Mouse (Mus musculus): Measurements from ENCODE around the gene Gm3488. TPM values are rescaled to one million over a fixed set of nuclear protein-coding genes. Genes with fewer than 3 reads are reported as not detected.
"Not testable (repeated sequence)": the region's sequence is repeated elsewhere in the genome, so short reads cannot be mapped to it uniquely, and the experiment has no call there.

Gm3488 gene
- total RNA-seq (2021): 1.1 TPM in 1 of 2 replicates, not detected in the other
- long read RNA-seq, experiment 1: 0 reads
- long read RNA-seq, experiment 2: 0 reads

DNA sequence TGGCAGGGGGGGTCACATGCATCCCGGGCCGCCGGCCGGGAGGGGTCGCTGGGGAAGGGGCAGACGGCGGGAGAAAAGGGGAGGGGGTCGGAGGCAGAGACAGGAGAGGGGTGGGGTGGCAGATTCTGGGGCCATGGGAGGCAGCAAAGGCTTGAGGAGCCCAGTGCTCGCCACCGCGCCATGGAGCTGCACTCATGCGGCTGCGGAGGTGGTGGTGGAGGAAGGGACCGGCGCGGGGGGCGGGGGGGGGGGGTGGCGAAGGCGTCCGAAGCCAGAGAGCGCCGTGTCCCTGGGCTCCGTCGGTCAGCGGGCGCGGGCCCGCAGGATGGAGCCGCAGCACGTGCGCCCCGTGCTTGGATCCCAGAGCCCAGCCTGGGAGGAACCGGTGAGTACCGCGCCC is at the start of gene Gm3488:
TSS of gene Gm3488 (plus strand) at position 301 of the 400 bp plus-strand sequence.
- not testable (repeated sequence) for DNase-seq

DNA sequence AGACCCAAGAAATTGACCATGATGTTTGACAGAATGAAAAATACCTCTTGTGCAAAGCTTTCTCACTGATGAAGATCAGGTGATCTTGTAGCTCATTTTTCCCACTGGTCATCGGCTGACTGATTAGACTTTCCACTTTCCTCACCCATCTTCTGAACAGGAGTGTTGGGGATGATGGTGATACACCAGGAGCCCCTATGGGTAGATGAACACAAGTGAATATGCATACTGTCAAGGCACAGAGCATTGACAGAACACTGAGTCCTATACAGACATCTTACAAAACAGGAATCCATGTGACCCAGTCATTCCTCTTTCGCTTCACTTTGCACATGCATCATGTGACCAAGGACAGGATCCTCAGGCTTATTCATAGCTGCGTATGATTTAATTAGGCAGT is 46.1 kb upstream of the Gm3488 start, which contains the start of gene Gm3194:
TSS of gene Gm3194 (minus strand) at position 101 of the 400 bp plus-strand sequence.
- DNase-seq: not testable (repeated sequence)

DNA sequence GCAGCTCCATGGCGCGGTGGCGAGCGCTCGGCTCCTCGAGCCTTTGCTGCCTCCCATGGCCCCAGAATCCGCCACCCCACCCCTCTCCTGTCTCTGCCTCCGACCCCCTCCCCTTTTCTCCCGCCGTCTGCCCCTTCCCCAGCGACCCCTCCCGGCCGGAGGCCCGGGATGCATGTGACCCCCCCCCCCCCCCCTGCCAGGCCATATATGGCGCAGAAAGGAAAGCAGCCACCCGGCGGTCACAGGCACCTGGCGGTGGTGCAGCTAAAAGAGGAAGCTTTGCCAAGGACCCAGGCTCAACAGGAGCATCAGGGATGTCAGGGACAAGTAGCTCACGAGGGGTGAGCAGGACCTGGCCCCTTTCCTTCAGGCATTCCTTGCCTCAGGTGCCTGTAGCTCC is 41.0 kb upstream of the Gm3488 start:
- DNase-seq: not testable (repeated sequence)

DNA sequence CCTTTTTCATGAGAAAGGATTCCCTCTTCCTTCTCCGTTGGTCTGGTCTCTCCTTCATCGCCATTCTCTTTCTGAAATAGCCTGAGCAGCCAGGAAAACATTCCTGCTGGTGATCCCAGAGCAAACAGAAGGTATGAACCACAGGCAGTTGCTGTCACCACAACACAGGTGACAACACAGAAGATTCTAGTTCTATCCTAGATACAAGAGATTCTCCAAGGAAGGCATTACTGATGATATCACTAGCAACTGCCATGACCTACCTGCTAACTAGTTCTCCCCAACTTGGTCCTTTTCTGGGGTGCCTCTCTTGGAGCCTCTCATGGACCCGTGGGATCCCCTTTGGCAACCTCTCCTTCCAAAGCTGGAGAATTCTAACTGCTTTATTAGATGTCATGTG is 23.7 kb upstream of the Gm3488 start, which contains the start of gene Gm8246:
TSS of gene Gm8246 (minus strand) at position 101 of the 400 bp plus-strand sequence.
- not testable (repeated sequence) for DNase-seq

DNA sequence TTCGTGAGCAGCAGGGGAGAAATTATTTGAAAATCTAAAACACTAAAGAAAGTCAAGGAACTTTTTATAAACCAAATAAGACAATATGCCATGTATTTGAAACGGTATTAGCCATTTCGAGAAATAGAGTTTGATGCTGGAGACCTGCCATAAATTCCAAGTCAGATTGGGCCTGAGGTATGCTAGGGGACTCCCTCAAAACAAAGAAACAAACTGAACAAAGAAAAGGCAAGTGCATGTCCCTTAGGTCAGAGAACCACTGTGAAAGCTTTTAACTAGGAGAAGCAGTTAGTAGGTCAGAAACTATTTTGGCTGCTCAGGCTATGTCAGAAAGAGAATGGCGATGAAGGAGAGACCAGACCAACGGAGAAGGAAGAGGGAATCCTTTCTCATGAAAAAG is 17.6 kb upstream of the Gm3488 start, which contains the start of gene Gm3187:
TSS of gene Gm3187 (plus strand) at position 301 of the 400 bp plus-strand sequence.
- not testable (repeated sequence) for DNase-seq

DNA sequence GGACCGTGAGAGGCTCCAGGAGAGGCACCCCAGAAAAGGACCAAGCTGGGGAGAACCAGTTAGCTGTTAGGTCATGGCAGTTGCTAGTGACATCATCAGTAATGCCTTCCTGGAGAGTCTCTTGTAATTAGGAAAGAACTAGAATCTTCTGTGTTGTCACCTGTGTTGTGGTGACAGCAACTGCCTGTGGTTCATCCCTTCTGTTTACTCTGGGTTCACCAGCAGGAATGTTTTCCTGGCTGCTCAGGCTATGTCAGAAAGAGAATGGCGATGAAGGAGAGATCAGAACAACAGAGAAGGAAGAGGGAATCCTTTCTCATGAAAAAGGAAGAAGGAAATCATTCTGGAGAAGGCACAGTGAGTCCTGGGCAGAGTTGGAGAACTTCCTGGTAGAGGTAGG is 36.7 kb downstream of the Gm3488 start, which contains the start of gene Gm3532:
TSS of gene Gm3532 (plus strand) at position 301 of the 400 bp plus-strand sequence.
- not testable (repeated sequence) for DNase-seq

Other genes with a start within 250 kb of the Gm3488 start
- not detected in 2 replicates for gene Gm3526, start 241.1 kb upstream of the Gm3488 start, total RNA-seq (2021)
- not detected in 2 replicates for gene Gm3542, start 166.7 kb upstream of the Gm3488 start, total RNA-seq (2021)
- not detected in 2 replicates for gene Gm3500, start 112.6 kb upstream of the Gm3488 start, total RNA-seq (2021)
- 1.6 TPM in 1 of 2 replicates, not detected in the other for gene Gm3194, start 46.2 kb upstream of the Gm3488 start, total RNA-seq (2021)
- gene Gm8246, start 23.8 kb upstream of the Gm3488 start, total RNA-seq (2021): not detected in 2 replicates
- gene Gm3187, start 17.5 kb upstream of the Gm3488 start, total RNA-seq (2021): not detected in 2 replicates
- not detected in 2 replicates for gene Gm3532, start 36.8 kb downstream of the Gm3488 start, total RNA-seq (2021)
- gene Gm8265, start 131.4 kb downstream of the Gm3488 start, total RNA-seq (2021): not detected in 2 replicates
- not detected in 2 replicates for gene Gm9603, start 185.8 kb downstream of the Gm3488 start, total RNA-seq (2021)
- gene Gm3373, start 239.9 kb downstream of the Gm3488 start, total RNA-seq (2021): 0.59 TPM in 1 of 2 replicates, not detected in the other

Data from adrenal gland, postnatal 14 days (tissue).